Mouse (Mus musculus) Patski (cell line): ENCODE data around the gene Kif1b. TPM values are rescaled to one million over a fixed set of nuclear protein-coding genes. Genes with fewer than 3 reads are reported as not detected.

Experiments
- ATAC-seq: fragments of 100-300 bp; one replicate; pipeline ENCODE4 v1.8.0; 2021
- CTCF ChIA-PET: fragments of 350-600 bp; sonication (Branson Sonifier 250); formaldehyde crosslinking; loops from one replicate; lab custom pipeline; 2022; ENCODE audit warnings: inconsistent platforms; lab: Charles Lee
- POLR2A ChIA-PET: fragments of 350-600 bp; sonication (Branson Sonifier 250); formaldehyde crosslinking; loops from one replicate; lab custom pipeline; 2022; ENCODE audit warnings: antibody characterized with exemption, inconsistent platforms; lab: Charles Lee
- DNase-seq: peaks from one replicate; pipeline ENCODE4 v3.0.0-alpha.2; 2011; ENCODE audit warnings: low read depth, low spot score
- H3K27me3 ChIP-seq: fragments of 371-371 bp; one replicate; pipeline ENCODE4 v1.5.1; 2021
- CTCF ChIP-seq: fragments of 100-300 bp; IDR thresholded peaks from one replicate; pipeline ENCODE4 v1.5.1; 2021
- in situ Hi-C: fragments of 300-500 bp; cut with MboI; formaldehyde crosslinking; loops from 3 replicates; pipeline ENCODE4 v1.11.1; 2018; ENCODE audit warnings: low pct_unique_long_range_greater_than_20kb, mixed read lengths
- polyA plus RNA-seq: library from polyadenylated mRNA; unstranded; gene quantifications from one replicate; pipeline ENCODE4 v1.2.3, GENCODE M21; 2021

The Kif1b gene
- polyA plus RNA-seq, 1 experiment from 2014 or later: 32.9 TPM

DNA sequence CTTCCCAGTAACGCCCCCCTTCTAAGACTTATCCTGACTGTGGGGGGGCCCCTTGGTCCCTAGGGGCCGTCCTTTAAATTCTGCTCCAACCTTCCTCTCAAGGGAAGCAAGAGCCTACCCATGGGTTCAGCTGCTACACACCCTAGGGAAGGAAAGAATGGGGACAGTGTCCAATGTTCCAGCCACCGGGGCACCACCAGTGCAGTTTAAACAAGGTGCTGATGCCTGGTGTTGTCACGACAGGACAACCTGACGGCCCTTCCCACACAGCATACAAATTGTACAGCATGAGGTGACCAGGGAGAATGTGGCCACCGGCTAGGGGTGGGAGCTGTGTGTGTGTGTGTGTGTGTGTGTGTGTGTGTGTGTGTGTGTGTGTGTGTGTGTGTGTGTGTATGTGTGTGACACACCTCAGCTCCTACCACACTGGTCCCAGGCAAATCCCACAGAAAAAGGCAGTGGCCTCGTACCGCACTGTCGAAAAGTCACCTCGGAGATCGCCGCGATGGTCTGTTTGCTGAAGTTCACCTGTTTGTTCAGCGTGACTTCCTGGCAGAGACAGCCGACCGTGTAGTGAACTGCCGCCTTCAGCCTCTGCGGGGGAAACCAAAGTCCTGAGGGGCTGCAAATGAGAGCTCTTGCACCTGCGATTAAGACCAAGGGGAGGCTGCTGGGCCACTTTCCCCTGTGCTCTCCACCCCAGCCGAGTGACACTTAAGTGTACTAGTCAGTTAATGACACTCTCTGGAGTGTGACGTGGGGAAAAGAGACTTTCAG is 175.5 kb downstream of the Kif1b start:
- no peak for TF ChIP-seq CTCF
- no peak for ATAC-seq
- CTCF ChIA-PET: no interaction called here

DNA sequence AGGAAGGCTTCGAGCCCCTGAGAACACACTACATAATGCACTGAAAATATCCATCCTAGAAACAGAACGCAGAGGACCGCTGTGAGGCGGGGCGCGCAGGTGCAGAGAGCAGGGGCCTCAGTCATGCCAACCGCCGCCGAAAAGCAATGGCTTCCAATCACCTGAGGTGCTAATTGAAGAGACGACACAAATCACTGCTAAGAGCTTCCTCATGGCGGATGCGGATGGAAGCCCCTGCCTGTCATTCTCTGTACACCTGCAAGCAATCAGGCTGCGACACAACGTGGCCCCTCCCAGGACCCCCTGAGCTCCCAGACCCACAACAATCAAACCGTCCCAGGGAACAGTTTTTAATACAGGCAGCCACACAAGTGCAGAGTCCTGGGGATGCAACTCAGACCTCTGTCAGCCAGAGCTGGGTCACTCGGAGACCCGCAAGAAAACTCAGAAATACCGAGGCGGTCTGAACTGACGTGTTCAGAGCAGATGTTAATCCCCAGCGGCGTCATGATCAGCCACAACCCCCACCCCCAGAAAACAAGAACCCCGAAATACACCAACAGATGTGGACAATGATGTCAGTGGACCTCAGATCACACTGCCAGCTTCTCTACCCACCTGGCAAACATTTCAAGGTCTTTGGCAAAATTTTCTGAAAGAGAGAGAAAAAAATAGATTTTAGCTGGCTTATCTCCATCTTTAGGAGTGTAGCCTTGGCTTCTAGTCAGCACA is 176.3 kb downstream of the Kif1b start:
- CTCF ChIA-PET: interaction anchor here (1.9 kb wide), 1 partner anchor 14 kb away, joined by 4 read pairs; no protein-coding TSS in a partner anchor
- ATAC-seq: no peak

More for the DNA sequence above, 175.5 kb downstream of the Kif1b start:
- in situ Hi-C loops: no loop called here
- POLR2A ChIA-PET: no interaction called here
- H3K27me3 ChIP-seq: no peaks in the 10 kb centered on the region
- no peak for DNase-seq

GRCm38 (mm10) chr4:149128467-149128866 is 179.0 kb downstream of the Kif1b start:
- ChIA-PET CTCF (interaction anchor here (1.2 kb wide), 1 partner anchor 9 kb away, joined by 3 read pairs; the partner anchor contains the start of gene Cenps), POLR2A (no interaction called here)
- no peak for TF ChIP-seq CTCF
- in situ Hi-C loops: no loop called here
- no peak for ATAC-seq
- H3K27me3 ChIP-seq: no peaks in the 10 kb centered on the region
- DNase-seq: no peak

More for the DNA sequence above, 176.3 kb downstream of the Kif1b start:
- H3K27me3 ChIP-seq: no peaks in the 10 kb centered on the region
- POLR2A ChIA-PET: no interaction called here
- TF ChIP-seq CTCF: no peak
- no peak for DNase-seq
- in situ Hi-C loops: no loop called here

GRCm38 (mm10) chr4:149126663-149127062 is 180.8 kb downstream of the Kif1b start, which contains the start of gene Cort:
TSS of gene Cort (minus strand) at chr4:149126763.
- ATAC-seq (no peak), DNase-seq (no peak)
- no peak for TF ChIP-seq CTCF
- in situ Hi-C loops: no loop called here
- ChIA-PET POLR2A (no interaction called here), CTCF (no interaction called here)
- H3K27me3 ChIP-seq: no peaks in the 10 kb centered on the region

Other genes with a start within 250 kb of the Kif1b start
- 41.3 TPM for gene Pex14, start 207.8 kb downstream of the Kif1b start, polyA plus RNA-seq
- 16.3 TPM for gene Dffa, start 203.5 kb downstream of the Kif1b start, polyA plus RNA-seq
- 0.18 TPM for gene Cort, start 180.9 kb downstream of the Kif1b start, polyA plus RNA-seq
- gene Cenps, start 170.1 kb downstream of the Kif1b start, polyA plus RNA-seq: 12.5 TPM
- gene Pgd, start 140.9 kb downstream of the Kif1b start, polyA plus RNA-seq: 110 TPM
- gene Ube4b, start 119.1 kb upstream of the Kif1b start, polyA plus RNA-seq: 63.9 TPM
- not detected for gene Rbp7, start 147.3 kb upstream of the Kif1b start, polyA plus RNA-seq
- not detected for gene Tmem274, start 169.7 kb upstream of the Kif1b start, polyA plus RNA-seq
- gene Nmnat1, start 177.5 kb upstream of the Kif1b start, polyA plus RNA-seq: 19.5 TPM
- 27.2 TPM for gene Lzic, start 177.5 kb upstream of the Kif1b start, polyA plus RNA-seq
- gene Ctnnbip1, start 210.5 kb upstream of the Kif1b start, polyA plus RNA-seq: 17.3 TPM